19 mouse cellular contexts compared by ENCODE assay signal in genomic region chr13:45876939-45877338, GRCm38 (mm10).
"Had no signal": no experiment of that assay in that cellular context is flagged by ENCODE, and none has a peak within 500 bp of the region (broad histone marks: within the 10 kb centered on the region; RNA-seq: fewer than 3 reads in every experiment).

No protein-coding gene starts in this region.

- DNase-seq: kidney, adult 18-20 months; kidney, adult 9 months; kidney, postnatal 25 days; layer of hippocampus, postnatal 36 days; liver, embryonic 13.5 days; lung, adult 2 months; lung, postnatal 14 days; lung, postnatal 4 days; midbrain, embryonic 14.5 days; right cerebral cortex, postnatal 25 days; spleen, adult 18-20 months had no signal

- H3K27ac ChIP-seq: kidney, postnatal 0 days; layer of hippocampus, adult 2 months; left cerebral cortex, adult 2 months; liver, embryonic 13.5 days; neural tube, embryonic 12.5 days; neural tube, embryonic 15.5 days; stomach, embryonic 15.5 days had no signal

- H3K4me2 ChIP-seq: liver, embryonic 13.5 days; midbrain, embryonic 11.5 days; neural tube, embryonic 12.5 days; neural tube, embryonic 15.5 days; stomach, embryonic 15.5 days had no signal

- H3K27me3 ChIP-seq: liver, embryonic 13.5 days; neural tube, embryonic 12.5 days; neural tube, embryonic 15.5 days; stomach, embryonic 15.5 days had no signal

- H3K36me3 ChIP-seq: liver, embryonic 13.5 days; neural tube, embryonic 12.5 days; neural tube, embryonic 15.5 days; stomach, embryonic 15.5 days had no signal

- H3K9me3 ChIP-seq: liver, embryonic 13.5 days; neural tube, embryonic 12.5 days; neural tube, embryonic 15.5 days; stomach, embryonic 15.5 days had no signal

- H3K9ac ChIP-seq: liver, embryonic 13.5 days; neural tube, embryonic 12.5 days; neural tube, embryonic 15.5 days; stomach, embryonic 15.5 days had no signal

- H3K4me1 ChIP-seq: neural tube, embryonic 12.5 days had no signal

- ATAC-seq: intestine, embryonic 16.5 days had no signal

- H3K4me3 ChIP-seq: layer of hippocampus, adult 2 months; left cerebral cortex, adult 2 months; liver, embryonic 13.5 days; neural tube, embryonic 12.5 days; neural tube, embryonic 15.5 days; stomach, embryonic 15.5 days had no signal
